Mouse (Mus musculus) midbrain, embryonic 11.5 days (tissue): ENCODE data around the gene Exoc4. TPM values are rescaled to one million over a fixed set of nuclear protein-coding genes. Genes with fewer than 3 reads are reported as not detected.

Experiments
- ATAC-seq: fragments of 200-750 bp; cut with Nextera tagmentation; 2 replicates; pipeline ENCODE4 v1.8.0; 2017; ENCODE audit warnings: moderate TSS enrichment, moderate library complexity; ENCODE audit not compliant: low FRiP score
- DNase-seq: peaks from one replicate; pipeline ENCODE4 v3.0.0; 2015; ENCODE audit warnings: low spot score; ENCODE audit errors: missing footprints
- H3K27ac ChIP-seq: fragments of 300-500 bp; sonication (generic); 2 replicates; pipeline ENCODE4 v1.5.1; 2014; ENCODE audit warnings: low read depth, low read length
- H3K27me3 ChIP-seq: fragments of 300-500 bp; sonication (generic); 2 replicates; pipeline ENCODE4 v1.6.1; 2014; ENCODE audit warnings: mild to moderate bottlenecking, low read length, moderate library complexity, mixed read lengths; ENCODE audit not compliant: control insufficient read depth, insufficient read depth
- H3K36me3 ChIP-seq: fragments of 300-500 bp; sonication (generic); 2 replicates; pipeline ENCODE4 v1.6.1; 2014; ENCODE audit warnings: mild to moderate bottlenecking, low read length, moderate library complexity, mixed read lengths; ENCODE audit not compliant: control insufficient read depth, insufficient read depth
- H3K4me1 ChIP-seq: fragments of 300-500 bp; sonication (generic); 2 replicates; pipeline ENCODE4 v1.6.1; 2014; ENCODE audit warnings: low read length; ENCODE audit not compliant: control insufficient read depth, insufficient read depth
- H3K4me2 ChIP-seq: fragments of 300-500 bp; sonication (generic); 2 replicates; pipeline ENCODE4 v1.6.1; 2014; ENCODE audit warnings: mild to moderate bottlenecking, moderate library complexity
- H3K4me3 ChIP-seq: fragments of 300-500 bp; sonication (generic); 2 replicates; pipeline ENCODE4 v1.5.1; 2014; ENCODE audit warnings: low read depth, low read length
- H3K9ac ChIP-seq: fragments of 300-500 bp; sonication (generic); 2 replicates; pipeline ENCODE4 v1.6.1; 2014; ENCODE audit warnings: low read length
- H3K9me3 ChIP-seq: fragments of 300-500 bp; sonication (generic); 2 replicates; pipeline ENCODE4 v1.6.1; 2016; ENCODE audit warnings: low read length; ENCODE audit not compliant: control insufficient read depth
- WGBS: fragments of 180-500 bp; shearing (Covaris S2); extraction: QIAGEN DNeasy Blood & Tissue Kit; methylation state at CpG from one replicate; pipeline ENCODE4 v1.1.7; 2014; 5-methylcytosine and 5-hydroxymethylcytosine counted together
- polyA plus RNA-seq: library from polyadenylated mRNA; unstranded; fragments of >200 nt; fragmentation: Nextera tagmentation; extraction: Ambion mirVana; gene quantifications from 2 replicates; pipeline ENCODE4 v1.2.1, GENCODE M21; 2014

Gene Exoc4
- polyA plus RNA-seq, 1 experiment from 2014 or later: 28.7 TPM

GRCm38 (mm10) chr6:33515391-33515790, 266.5 kb downstream of the Exoc4 start:
- Histone ChIP-seq H3K36me3 (no peaks in the 10 kb centered on the region), H3K4me2 (no peak overlapping the region), H3K9me3 (no peaks in the 10 kb centered on the region), H3K4me3 (no peak overlapping the region), H3K27me3 (no peaks in the 10 kb centered on the region), H3K4me1 (no peaks in the 10 kb centered on the region), H3K27ac (no peak overlapping the region), H3K9ac (no peak overlapping the region)
- DNase-seq (peak; percentile 56), ATAC-seq (no peak)
- 63% methylated on average over 4 of the region's 4 CpGs for WGBS

GRCm38 (mm10) chr6:33516798-33517197, 267.9 kb downstream of the Exoc4 start:
- DNase-seq (peak; percentile 60), ATAC-seq (no peak)
- no peaks in the 10 kb centered on the region for H3K36me3 ChIP-seq
- H3K9ac ChIP-seq: no peak overlapping the region
- H3K27ac ChIP-seq: no peak overlapping the region
- H3K4me1 ChIP-seq: no peaks in the 10 kb centered on the region
- H3K4me3 ChIP-seq: no peak overlapping the region
- no peaks in the 10 kb centered on the region for H3K27me3 ChIP-seq
- no peaks in the 10 kb centered on the region for H3K9me3 ChIP-seq
- 82% methylated on average over 6 of the region's 6 CpGs for WGBS
- no peak overlapping the region for H3K4me2 ChIP-seq

GRCm38 (mm10) chr6:33517890-33518410, 269.1 kb downstream of the Exoc4 start:
- DNase-seq: no peak
- Histone ChIP-seq H3K4me2 (no peak overlapping the region), H3K9me3 (no peaks in the 10 kb centered on the region), H3K4me3 (no peak overlapping the region), H3K36me3 (no peaks in the 10 kb centered on the region), H3K27me3 (no peaks in the 10 kb centered on the region), H3K4me1 (no peaks in the 10 kb centered on the region), H3K9ac (no peak overlapping the region), H3K27ac (no peak overlapping the region)
- 68% methylated on average over 5 of the region's 5 CpGs for WGBS
- ATAC-seq: no peak

- DNase-seq: no peak
- 85% methylated on average over 7 of the region's 7 CpGs for WGBS
- Histone ChIP-seq H3K4me1 (no peaks in the 10 kb centered on the region), H3K9me3 (no peaks in the 10 kb centered on the region), H3K36me3 (no peaks in the 10 kb centered on the region), H3K27ac (no peak overlapping the region), H3K27me3 (no peaks in the 10 kb centered on the region), H3K4me3 (no peak overlapping the region), H3K9ac (no peak overlapping the region), H3K4me2 (no peak overlapping the region)
- ATAC-seq: no peak
Measured at GRCm38 (mm10) chr6:33525695-33526366, 276.9 kb downstream of the Exoc4 start.

- Histone ChIP-seq H3K9me3 (no peaks in the 10 kb centered on the region), H3K27me3 (no peaks in the 10 kb centered on the region), H3K27ac (no peak overlapping the region), H3K4me2 (no peak overlapping the region), H3K9ac (no peak overlapping the region), H3K4me1 (no peaks in the 10 kb centered on the region), H3K4me3 (no peak overlapping the region), H3K36me3 (no peaks in the 10 kb centered on the region)
- no peak for ATAC-seq
- DNase-seq: no peak
- WGBS: 72% methylated on average over 1 of the region's 1 CpGs
Measured at GRCm38 (mm10) chr6:33540356-33540755, 291.5 kb downstream of the Exoc4 start.

GRCm38 (mm10) chr6:33542712-33543111, 293.8 kb downstream of the Exoc4 start:
- ATAC-seq (no peak), DNase-seq (no peak)
- Histone ChIP-seq H3K4me1 (no peaks in the 10 kb centered on the region), H3K9me3 (no peaks in the 10 kb centered on the region), H3K27me3 (no peaks in the 10 kb centered on the region), H3K36me3 (no peaks in the 10 kb centered on the region), H3K4me2 (no peak overlapping the region), H3K4me3 (no peak overlapping the region), H3K9ac (no peak overlapping the region), H3K27ac (no peak overlapping the region)
- WGBS: 89% methylated on average over 6 of the region's 6 CpGs

GRCm38 (mm10) chr6:33551934-33552333, 303.0 kb downstream of the Exoc4 start:
- Histone ChIP-seq H3K27me3 (no peaks in the 10 kb centered on the region), H3K9me3 (no peaks in the 10 kb centered on the region), H3K27ac (no peak overlapping the region), H3K4me3 (no peak overlapping the region), H3K4me1 (no peaks in the 10 kb centered on the region), H3K36me3 (no peaks in the 10 kb centered on the region), H3K9ac (no peak overlapping the region), H3K4me2 (no peak overlapping the region)
- no peak for ATAC-seq
- 87% methylated on average over 4 of the region's 4 CpGs for WGBS
- DNase-seq: no peak

- WGBS: 76% methylated on average over 1 of the region's 1 CpGs
- Histone ChIP-seq H3K27ac (no peak overlapping the region), H3K4me3 (no peak overlapping the region), H3K36me3 (no peaks in the 10 kb centered on the region), H3K4me1 (no peaks in the 10 kb centered on the region), H3K27me3 (no peaks in the 10 kb centered on the region), H3K4me2 (no peak overlapping the region), H3K9me3 (no peaks in the 10 kb centered on the region), H3K9ac (no peak overlapping the region)
- no peak for DNase-seq
- ATAC-seq: no peak
Measured at GRCm38 (mm10) chr6:33560925-33561324, 312.0 kb downstream of the Exoc4 start.

GRCm38 (mm10) chr6:33561911-33562310, 313.0 kb downstream of the Exoc4 start:
- WGBS: 89% methylated on average over 2 of the region's 2 CpGs
- Histone ChIP-seq H3K9ac (no peak overlapping the region), H3K9me3 (no peaks in the 10 kb centered on the region), H3K27ac (no peak overlapping the region), H3K27me3 (no peaks in the 10 kb centered on the region), H3K4me1 (no peaks in the 10 kb centered on the region), H3K4me3 (no peak overlapping the region), H3K4me2 (no peak overlapping the region), H3K36me3 (no peaks in the 10 kb centered on the region)
- no peak for DNase-seq
- no peak for ATAC-seq
